Mouse (Mus musculus) urinary bladder, postnatal 4 days (tissue): ENCODE data around the gene Adcy4.
A peak's percentile ranks its signal among the peaks of the same experiment; 100 is the strongest.

Experiments
- DNase-seq, 2 experiments: peaks; one replicate each; pipeline ENCODE4 v3.0.0; 2021 to 2022; ENCODE audit warnings: low spot score in 2 of 2

The Adcy4 gene

DNA sequence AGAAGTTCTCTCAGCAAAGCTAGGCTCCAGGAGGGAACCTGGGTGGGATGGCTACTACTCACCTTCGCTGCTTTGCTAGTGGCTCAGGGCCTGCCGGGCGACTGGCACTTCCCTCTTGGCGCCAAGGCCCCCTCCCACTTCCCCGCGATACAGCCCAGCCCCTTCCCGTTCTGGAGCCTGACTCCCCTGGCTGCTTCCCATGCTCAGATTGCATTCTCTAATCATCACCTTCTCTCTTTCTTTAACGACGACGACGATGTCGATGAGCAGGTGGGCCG lies at the start of gene Adcy4:
Gene Adcy4, minus strand, starts transcription at position 138 of the 278 bp plus-strand sequence.
- peak; percentile 16 to 59 for DNase-seq

DNA sequence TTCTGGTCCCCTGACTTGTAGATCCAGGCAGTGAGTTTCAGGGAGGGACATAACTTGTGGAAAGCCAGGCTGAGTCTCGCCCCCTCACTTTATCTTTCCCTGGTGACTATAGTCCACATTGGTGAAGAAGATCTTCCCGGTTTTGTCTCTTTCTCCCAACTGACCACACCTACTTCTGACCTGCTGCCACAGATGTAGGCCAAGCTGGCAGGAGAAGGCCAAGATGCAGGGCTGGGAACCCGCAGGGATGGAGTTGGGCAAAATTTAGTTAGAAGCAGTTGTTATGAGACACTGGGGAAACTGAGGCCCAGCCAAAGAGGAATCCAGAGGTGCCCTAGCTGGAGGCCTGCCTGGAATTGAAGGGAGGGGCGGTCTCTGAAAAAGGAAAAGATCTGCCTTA lies 49.2 kb upstream of the Adcy4 start:
- no peak for DNase-seq

DNA sequence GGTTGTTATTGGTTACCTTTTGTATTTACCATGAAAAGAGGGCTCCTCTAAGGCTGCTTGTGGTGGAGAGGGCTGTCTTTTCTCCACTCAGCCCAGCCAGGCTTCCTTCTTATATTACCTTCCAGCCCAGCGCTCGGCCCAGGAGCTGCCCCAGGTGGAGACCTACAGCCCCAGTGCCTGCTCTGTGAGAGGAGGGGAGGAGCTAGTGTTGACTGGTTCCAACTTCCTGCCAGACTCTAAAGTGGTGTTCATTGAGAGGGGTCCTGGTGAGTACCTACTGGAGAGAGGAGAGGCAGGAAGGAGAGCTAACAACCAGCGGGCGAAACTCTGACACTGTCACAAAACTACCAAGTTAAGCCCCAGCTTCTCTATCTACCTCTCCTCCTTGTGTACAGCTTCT lies 46.4 kb upstream of the Adcy4 start:
- peak in 1 of 2 experiments; percentile 23 for DNase-seq

DNA sequence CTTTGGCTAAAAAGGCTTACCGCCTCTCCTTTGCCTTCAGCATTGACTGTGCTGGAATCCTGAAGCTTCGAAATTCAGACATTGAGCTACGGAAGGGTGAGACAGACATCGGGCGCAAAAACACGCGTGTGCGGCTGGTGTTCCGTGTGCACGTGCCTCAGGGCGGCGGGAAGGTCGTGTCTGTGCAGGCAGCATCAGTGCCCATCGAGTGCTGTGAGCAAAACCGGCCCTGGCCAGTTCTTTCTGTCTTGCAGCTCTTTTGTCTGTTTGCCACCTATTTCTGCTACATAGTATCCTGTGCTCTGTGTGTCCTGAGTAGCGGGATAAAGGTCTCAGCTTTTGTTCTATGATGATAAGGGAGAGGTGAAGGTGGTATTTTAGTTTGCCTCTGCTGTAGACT lies 46.0 kb upstream of the Adcy4 start:
- peak in 1 of 2 experiments; percentile 51 for DNase-seq

DNA sequence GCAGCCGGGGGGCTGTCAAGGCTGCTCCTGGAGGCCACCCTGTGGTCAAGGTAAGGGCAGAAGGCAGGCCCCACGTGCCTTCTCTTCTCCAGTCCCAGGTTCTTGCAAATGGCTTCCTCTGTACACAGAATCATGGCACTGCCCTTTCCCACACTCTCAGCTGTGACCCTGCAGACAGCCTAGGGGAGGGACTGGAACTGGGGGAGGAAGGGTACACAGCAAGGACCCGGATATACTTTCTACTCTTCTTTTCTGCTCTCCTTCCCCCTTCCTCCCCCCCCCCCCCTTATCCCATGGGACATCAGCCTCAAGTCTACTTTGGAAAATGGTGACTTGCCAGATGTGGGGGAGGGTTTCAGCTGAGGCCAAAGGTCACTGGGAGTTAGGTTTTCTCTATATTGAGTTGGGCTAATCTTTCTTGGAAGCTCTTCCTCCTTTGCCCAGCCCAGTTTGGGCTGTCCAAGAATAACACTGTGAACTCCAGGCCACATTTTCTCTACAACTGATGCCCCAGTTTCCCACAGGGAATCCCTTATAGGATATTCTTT lies 44.9 kb upstream of the Adcy4 start:
- DNase-seq, result peak in 1 of 2 experiments; percentile 50

DNA sequence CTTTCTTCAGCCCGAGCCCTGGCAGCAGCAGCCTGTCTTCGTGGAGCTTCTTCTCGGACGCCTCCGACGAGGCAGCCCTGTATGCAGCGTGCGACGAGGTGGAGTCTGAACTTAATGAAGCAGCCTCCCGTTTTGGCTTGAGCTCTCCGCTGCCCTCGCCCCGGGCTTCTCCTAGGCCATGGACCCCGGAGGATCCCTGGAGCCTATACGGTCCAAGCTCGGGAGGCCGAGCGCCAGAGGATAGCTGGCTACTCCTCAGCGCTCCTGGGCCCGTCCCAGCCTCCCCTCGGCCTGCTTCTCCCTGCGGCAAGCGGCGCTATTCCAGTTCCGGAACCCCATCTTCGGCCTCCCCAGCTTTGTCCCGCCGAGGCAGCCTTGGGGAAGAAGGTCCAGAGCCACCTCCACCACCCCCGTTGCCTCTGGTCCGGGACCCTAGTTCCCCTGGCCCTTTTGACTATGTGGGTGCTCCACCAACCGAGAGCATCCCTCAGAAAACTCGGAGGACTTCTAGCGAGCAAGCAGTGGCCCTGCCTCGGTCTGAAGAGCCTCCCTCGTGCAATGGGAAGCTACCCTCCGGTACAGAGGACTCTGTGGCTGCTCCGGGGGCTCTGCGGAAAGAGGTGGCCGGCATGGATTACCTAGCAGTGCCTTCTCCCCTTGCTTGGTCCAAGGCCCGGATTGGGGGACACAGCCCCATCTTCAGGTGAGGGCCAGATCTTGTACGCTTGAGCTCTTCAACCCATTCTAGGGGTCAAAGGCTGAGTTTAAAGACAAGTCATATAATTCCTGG lies 42.9 kb upstream of the Adcy4 start:
- peak in 1 of 2 experiments; percentile 58 for DNase-seq

DNA sequence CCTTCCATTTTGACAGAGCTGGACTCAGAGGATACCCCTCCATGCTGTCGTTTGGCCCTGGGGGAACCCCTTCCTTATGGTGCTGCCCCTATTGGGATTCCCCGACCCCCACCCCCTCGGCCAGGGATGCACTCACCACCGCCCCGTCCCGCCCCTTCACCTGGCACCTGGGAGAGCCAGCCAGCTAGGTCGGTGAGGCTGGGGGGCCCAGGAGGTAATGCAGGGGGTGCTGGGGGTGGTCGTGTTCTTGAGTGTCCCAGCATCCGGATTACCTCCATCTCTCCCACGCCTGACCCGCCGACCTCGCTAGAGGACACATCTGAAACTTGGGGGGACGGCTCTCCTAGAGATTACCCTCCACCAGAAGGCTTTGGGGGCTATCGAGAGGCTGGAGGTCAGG lies 42.2 kb upstream of the Adcy4 start:
- DNase-seq, result peak in 1 of 2 experiments; percentile 61

DNA sequence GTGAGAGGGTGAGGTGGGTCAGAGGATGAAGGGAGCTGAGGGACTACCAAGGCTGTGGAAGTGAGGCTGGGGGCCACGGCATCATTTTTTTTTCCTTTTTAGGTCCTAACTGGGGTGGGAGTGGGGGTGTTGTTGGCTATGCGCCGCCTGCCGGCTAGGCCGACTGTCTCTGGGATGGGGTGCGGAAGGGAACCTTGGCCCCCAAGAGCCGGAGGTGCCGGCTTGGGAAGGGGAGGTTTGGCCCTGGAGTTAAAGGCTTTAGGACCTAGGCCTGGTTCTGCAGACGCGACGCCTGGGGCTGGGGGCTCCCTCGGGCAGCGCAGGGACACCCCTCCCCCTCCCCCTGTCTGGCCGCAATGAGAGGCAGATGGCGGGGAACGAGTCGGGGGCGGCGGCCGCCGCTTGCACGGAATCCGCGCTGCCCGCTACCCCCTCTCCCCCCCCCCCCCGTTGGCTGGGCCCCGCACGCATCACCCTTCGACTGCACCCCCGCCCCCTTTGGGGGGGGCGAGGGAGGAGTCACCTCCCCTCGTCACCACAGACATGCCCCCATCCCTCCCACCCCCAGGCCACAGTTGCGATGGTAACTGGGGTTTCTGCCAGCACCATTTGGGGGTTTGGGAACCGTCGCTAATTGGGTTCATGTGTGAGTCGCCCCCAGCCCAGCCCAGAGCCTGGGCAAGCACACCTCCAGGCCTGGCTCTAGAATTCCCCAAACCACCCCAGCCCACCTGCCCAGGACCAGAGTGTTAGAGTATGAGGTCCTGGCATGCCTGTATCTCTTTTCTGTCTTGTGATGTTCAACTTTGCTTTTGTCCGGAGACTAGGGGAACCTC lies 41.5 kb upstream of the Adcy4 start:
- DNase-seq, result peak; percentile 37 to 61

DNA sequence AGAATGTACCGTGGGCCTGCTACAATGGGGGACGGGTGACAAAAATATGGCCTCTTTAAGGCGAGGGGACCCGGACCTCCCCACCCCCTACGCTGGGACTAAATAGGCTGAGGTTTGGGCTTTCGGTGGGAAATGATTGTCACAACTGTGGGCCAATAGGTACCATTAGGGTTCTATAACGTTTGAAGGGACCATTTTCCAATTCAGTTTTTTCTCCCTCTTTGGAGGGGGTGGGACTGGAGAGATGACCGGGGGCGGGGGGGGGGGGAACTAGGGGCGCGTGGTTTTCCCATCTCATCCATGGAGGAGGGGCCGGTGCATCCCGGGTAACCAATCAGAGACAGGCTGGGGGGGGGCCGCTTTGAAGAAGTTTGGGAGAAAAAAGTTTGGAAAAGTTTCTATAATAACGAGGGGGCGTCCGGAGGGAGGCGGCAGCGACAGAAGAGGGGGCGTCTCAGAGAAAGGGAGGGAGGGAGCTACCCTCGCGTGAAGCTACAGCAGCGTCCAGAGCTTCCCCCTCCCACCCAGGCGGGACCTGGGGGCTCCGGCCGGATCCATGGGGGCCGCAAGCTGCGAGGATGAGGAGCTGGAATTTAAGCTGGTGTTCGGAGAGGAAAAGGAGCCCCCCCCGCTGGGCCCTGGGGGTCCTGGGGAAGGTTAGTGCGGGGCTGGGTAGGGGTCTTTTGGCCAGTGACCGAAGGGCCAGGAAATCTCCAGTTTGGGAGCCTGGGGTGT lies 40.8 kb upstream of the Adcy4 start:
- peak; percentile 66 to 77 for DNase-seq

DNA sequence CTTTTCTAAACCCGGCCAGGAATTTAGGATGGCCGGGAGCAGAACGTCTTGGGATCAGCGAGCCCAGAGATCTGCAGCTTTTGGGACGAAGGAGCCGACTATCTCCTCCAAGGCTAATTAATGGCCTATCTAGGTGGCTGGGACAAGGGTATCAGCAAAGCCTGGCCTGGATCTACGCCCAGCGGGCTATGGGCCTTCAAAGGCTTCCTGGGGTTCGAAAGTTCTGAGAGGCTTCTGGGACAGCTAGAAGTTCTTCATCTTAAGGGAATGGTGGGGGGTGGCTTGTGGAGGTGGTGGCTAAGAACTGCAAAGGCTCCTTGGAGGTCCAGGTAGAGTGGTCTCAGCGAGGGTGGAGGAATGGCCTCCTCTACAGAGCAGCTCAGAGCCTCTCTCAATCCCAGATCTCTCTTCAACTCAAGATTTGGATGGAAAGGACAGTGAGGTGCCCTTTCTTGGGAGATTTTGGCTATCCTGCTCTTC lies 40.1 kb upstream of the Adcy4 start:
- peak; percentile 47 to 61 for DNase-seq

DNA sequence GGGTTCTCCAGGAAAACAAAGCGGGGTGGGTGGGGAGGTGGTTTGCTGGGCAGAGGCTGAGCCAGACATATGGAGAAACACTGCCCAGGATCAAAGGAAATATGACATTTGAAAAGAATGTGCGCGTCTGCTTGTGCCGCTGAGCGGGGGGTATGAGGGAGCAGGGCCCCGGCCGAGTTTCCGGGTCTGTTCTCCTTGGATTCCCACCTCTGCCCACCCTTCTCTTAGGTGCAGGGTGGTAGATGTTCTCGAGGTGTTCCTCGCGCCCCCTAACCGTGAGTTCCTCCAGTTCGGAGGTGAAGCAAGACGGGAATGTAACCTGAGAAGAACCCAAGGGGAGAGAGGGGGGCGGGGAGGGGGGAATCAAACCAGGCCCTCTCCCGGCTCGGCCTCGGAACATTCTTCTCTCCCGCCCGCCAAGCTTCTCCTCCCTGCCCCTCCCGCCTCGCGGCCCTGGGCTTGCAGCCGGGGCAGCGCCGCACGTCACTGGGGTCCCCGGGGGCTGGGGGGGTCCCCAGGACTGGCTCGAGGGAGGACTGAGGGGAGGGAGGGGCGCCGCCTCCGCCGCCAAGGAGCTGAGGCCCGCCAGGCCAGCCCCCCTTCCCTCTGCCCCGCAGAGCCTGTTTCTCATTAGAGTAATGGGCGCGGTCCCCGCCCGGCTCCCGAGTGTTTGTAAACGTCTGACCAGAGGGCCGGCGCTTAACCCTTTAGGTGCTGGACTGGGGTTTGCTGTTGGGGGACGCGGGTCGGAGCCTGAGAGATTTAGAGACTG lies 39.3 kb upstream of the Adcy4 start, which contains the start of gene Nfatc4:
Gene Nfatc4, plus strand, starts transcription at position 154 of the 772 bp plus-strand sequence.
- peak; percentile 90 to 95 for DNase-seq

DNA sequence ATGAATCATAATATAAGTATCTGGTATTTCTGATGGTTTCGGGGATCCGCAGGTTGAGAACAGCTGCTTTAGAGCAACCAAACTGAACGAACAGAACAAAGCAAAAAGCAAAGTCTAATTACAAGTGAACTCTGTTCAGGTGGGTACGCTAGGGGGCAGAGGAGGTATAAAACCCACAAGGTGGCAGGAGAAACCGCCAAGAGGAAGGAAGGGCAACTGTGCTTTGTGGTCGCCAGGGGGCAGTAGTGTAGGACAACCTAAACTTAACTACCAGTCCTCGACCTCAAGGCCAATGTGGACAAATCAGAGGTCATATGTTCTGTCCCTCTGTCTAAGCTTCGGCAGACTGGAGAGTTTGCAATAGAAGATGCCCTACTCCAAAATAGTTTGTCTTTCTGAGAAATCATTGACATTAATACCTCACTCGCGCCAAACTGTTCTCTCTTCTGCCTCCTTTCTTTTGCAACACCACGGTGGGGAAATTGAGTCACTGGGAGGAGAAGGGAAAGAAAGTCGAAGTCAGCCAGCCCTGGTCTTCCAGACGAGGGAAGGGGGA lies 38.6 kb upstream of the Adcy4 start:
- DNase-seq, result peak; percentile 71 to 80

DNA sequence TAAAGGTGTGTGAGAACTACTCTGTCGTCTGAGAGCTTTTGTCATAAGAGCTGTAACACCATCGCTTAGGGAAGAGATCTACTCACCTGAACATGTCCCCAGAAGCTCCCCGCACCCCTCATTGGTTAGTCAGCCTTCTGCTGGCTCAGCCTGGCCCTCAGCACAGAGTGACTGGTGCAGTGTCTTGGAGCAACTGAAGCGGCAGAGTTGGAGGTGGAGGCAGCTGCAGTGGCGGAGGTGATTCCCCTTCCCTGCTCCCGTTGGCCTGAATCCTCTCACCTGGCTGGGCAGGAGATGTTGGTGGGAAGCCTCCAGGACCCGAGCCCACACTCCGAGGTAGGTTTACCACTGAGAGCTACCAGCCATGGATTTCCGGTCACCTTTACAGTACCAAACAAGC lies 36.7 kb upstream of the Adcy4 start:
- peak; percentile 12 to 56 for DNase-seq

DNA sequence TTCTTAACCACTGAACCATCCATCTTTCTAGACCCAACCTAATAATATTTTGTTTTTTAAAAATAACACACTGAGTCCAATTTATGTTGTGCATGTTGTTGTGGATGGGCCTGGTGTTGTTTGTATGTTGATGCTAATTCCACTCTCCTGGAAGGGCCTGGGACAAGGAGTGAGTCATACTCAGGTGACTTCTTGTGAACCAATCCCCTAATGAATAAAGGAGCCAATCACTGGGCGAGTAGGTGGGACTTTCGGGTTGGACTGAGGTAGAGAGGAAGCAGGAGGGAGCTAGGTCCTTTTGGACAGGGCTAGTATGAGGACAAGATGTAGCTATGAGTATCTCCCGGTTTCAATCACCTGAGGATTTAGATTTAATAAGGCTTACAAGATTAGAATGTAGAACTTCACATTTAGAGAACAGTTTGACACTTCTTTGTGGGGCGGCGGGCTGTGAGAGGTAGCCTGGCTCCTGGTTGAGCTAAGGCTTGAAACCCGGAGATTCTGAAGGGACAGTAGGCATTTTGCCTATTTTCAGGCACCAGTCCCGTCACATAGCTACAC lies 36.0 kb upstream of the Adcy4 start:
- peak; percentile 10 to 46 for DNase-seq

DNA sequence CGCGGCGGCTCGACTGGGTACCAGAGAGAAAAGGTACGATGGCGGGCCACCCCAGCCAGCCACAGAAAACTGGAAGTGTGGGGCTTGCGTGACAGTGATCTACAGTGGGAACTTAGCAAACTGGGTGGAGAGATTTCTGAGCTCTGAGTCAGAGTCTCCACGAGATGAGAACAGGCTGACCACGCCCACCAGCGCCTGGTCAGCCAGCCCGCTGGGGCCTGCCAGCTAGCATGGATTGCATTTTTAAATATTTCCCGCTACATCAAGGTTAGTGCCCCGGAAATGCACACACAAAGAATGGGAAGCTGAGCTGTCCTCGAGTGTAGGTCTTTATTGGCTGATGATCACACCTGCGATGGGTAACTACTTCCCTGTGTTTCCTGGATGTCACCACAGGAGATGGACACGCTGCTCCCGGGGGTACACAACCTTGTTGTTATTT lies 31.4 kb upstream of the Adcy4 start:
- DNase-seq, result peak; percentile 75 to 80

DNA sequence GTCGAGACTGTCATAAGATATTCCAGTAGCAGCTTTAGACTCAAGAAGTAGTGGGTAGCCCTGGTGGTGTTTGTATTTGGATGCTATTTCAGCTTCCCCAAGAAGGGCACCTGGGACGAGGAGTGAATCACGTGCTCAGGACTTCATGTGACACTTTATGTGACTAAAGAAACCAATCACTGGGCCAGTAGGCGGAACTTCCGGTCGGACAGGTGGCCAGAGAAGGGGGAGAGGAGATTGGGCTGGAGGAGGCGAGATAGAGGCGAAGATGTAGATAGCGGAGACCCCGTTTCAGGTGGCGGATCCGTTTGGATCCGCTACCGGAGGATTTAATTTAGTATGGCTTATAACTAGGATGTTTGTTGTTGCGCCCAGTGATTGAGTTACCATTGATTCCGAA lies 31.0 kb upstream of the Adcy4 start:
- DNase-seq, result peak; percentile 51 to 78

DNA sequence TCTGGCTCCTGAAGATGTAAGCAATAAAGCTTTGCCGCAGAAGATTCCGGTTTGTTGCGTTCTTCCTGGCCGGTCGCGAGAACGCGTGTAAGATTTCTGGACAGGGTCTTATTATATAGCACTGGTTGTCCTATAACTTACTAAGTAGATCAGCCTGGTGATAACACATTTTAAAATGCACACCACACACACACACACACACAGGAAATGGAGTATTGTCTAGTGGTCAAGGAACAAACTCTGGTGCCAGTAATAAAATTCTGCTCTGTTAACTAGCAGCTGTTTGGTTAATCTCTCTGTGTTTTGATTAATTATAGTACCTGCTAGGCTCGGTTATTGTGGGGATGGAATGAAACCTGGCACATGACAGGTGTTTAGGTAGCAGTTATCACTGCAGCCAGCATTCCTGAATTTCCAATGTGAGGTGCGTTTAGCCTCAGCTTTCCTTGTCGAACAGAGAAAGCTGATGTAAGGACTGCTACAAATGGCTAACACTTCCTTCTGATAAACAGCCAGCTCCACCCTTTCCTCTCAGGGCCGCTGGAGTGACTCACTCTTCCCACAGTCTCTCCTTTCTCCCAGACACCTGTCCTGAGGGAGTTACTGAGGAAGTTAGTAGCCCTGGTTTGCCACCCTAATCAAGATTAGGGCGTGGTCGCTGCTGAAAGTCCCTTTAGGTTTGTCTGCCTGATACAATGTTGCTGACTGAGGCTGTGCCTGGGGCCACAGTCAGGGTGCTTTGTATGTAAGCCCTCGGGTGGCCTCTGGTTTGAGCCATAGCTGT lies 11.7 kb upstream of the Adcy4 start:
- DNase-seq, result peak; percentile 16 to 43

DNA sequence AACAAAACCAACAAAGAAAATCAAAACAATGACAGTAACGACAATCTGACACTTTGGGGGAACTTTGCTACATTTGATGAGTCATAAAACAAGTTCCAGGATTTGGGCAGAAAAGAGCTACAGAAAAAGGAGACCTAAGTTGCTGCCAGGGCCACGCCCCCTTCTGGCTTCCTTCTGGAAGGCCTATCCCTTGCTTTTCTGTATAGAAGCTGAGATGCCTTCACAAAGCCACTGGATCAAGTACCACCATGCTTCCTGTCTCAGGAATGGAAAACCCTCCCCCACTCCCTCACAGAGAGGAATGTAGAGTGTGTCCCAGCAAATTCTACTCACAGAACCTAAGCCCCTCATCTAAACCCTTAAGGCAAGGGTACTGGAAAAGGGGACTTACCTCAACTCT lies 10.1 kb upstream of the Adcy4 start:
- peak; percentile 11 to 53 for DNase-seq

DNA sequence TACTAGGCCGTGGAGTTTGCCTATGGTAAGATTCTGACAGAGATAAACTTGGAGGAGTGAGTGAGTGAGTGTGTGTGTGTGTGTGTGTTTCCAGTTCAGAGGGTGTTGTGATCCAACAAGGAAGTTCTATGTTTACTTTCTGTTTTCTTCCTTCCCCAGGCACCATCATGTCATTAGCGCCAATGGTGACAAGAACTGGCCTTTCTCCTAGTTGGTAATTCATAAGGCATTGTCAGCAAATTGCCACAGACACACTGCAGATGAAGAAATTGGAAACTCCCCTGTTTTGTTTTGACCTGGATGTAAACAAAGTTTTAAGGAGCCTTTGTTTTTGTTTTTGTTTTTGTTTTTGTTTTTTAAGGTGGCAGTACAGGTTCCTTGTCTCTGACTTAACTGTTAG lies 9.6 kb upstream of the Adcy4 start:
- DNase-seq, result no peak
